Mouse (Mus musculus) megakaryocyte, embryonic 14.5 days (primary cell): ENCODE data around the gene Sf1. TPM values are rescaled to one million over a fixed set of nuclear protein-coding genes. Genes with fewer than 3 reads are reported as not detected.

ENCODE experiments used
- H3K27me3 ChIP-seq: replicated peaks from 2 replicates; pipeline ENCODE3; 2012; ENCODE audit warnings: inconsistent platforms
- H3K36me3 ChIP-seq: replicated peaks from 2 replicates; pipeline ENCODE3; 2012; ENCODE audit warnings: low read length, inconsistent platforms, mixed read lengths
- H3K4me1 ChIP-seq: 2 replicates; pipeline ENCODE4 v1.6.1; 2012; ENCODE audit warnings: inconsistent platforms
- H3K4me3 ChIP-seq: replicated peaks from 2 replicates; pipeline ENCODE3; 2012; ENCODE audit warnings: moderate library complexity, mild to moderate bottlenecking, inconsistent platforms
- H3K9me3 ChIP-seq: 2 replicates; pipeline ENCODE4 v1.6.1; 2012; ENCODE audit warnings: inconsistent platforms
- FLI1 ChIP-seq: IDR thresholded peaks from 2 replicates; pipeline ENCODE4 v1.6.1; 2012; ENCODE audit warnings: low read length, inconsistent platforms, mixed read lengths
- GATA1 ChIP-seq: IDR thresholded peaks from 3 replicates; pipeline ENCODE4 v1.6.1; 2012; ENCODE audit warnings: mixed read lengths, low read length, inconsistent platforms, borderline replicate concordance
- polyA plus RNA-seq: library from polyadenylated mRNA; stranded (reverse); fragments of >175 nt; gene quantifications from 2 replicates; pipeline ENCODE4 v1.2.3, GENCODE M21; 2012; ENCODE audit warnings: low replicate concordance; ENCODE audit not compliant: insufficient read depth

Sf1 gene
- polyA plus RNA-seq, 1 experiment, result 1,025 TPM

DNA sequence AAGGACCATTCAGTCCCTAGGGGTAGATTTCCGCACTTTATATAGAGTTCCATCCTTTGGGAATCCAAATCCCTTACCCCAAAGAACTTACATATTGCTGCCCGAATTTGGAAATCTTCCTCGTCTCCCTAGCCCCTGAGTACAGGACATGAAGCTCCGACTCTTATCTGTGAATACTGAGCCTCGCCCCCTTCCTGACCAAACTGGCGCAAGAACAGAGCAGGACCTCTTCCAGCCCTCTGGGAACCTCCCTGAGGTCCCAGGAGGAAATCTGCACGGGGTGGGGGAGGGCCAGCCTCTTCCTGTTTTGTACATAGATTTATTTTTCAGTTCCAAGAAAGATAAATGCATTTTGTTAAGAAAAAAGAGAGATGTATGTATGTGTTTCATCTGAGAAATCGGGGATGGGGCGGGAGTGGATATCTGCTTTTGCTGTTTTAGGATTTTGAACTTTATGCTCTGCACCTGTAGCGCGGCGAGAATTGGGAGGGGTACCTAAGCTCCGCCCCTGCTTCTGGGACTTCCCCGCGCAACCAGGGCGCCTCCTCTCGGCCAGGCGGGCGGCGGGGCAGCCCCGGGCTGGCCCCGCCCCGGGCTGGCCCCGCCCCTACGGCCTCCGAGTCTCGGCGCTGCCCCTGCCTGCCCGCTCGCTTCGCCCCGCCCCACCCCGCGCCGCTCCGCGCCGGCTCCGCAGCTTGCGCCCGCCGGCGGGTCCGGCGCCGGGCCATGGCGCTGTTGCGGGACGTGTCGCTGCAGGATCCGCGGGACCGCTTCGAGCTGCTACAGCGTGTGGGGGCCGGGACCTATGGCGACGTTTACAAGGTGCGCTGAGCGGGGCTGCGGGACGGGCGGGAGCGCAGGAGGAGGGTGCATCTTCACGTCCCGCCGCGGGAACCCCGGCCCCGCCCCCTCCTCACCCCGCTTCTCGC is 22.7 kb upstream of the Sf1 start, which contains the start of gene Map4k2:
Gene Map4k2 (plus strand): TSS at position 612 of the 929 bp plus-strand sequence.
- Histone ChIP-seq H3K4me3 (peak within 1 kb of the TSS; percentile 97), H3K36me3 (peaks cover 75% of the 10 kb centered on the region), H3K4me1 (peaks cover 87% of the 10 kb centered on the region), H3K27me3 (no peaks in the 10 kb centered on the region), H3K9me3 (no peaks in the 10 kb centered on the region)
- no peak for TF ChIP-seq FLI1
- TF ChIP-seq GATA1, result no peak

DNA sequence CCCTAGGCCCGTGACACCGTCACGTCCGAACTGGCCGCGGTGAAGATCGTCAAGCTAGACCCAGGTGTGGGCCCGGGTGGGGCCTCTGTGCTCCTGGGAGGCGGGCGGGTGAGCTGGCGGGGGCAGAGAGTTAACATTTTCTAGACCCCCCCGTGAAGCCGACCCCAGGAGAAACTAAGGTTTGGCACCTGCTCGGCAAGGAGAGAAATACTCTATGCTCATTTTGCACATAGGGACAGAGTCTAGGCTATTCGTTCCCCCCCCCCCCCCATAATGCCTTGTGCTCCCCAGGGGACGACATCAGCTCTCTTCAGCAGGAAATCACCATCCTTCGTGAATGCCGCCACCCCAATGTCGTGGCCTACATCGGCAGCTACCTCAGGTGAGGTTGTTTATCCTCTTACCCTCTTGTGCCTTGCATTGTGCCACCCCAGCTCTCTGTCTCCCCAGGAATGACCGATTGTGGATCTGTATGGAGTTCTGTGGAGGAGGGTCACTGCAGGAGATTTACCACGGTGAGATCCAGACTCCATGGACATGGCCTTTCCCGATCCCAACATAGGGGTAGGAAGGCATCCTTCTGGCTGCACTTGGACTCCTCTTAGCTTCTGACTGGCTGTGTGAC is 21.9 kb upstream of the Sf1 start:
- H3K4me1 ChIP-seq, result peaks cover 87% of the 10 kb centered on the region
- H3K36me3 ChIP-seq, result peaks cover 80% of the 10 kb centered on the region

DNA sequence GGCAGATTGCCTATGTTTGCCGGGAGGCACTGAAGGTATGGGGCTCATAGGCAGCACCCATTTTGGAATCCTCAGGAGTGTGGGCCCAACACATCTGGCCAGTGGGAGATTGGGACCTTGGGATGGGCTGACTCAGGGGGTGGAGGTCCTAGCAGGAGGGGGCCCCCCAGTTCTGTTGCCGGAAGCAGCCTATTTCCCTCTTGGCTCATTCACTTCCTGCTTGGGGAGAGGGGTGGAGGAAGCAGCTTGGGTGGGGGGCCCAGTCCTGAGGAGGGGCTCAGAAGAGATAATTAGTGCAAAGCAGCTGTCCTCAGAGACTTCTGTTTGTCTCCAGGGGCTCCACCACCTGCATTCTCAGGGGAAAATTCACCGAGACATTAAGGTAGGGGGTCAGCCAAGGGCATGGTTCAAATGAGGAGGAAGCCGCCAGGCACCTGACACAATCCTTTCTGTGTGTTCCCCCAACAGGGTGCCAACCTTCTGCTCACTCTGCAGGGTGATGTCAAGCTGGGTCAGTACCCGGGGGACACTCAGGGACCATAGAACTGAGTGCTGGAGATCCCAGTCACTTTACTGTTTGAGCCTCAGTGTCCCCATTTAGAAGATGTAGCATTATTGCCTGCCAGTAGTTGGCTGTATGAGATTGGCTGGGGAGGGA is 21.1 kb upstream of the Sf1 start:
- no peaks in the 10 kb centered on the region for H3K9me3 ChIP-seq
- TF ChIP-seq GATA1 (no peak), FLI1 (no peak)
- H3K36me3 ChIP-seq, result peaks cover 80% of the 10 kb centered on the region
- H3K4me3 ChIP-seq, result peak overlapping the region; percentile 97
- H3K4me1 ChIP-seq, result peaks cover 87% of the 10 kb centered on the region
- H3K27me3 ChIP-seq, result peaks cover 3% of the 10 kb centered on the region

More for the DNA sequence above, 21.9 kb upstream of the Sf1 start:
- TF ChIP-seq GATA1 (no peak), FLI1 (no peak)
- H3K9me3 ChIP-seq, result no peaks in the 10 kb centered on the region
- H3K4me3 ChIP-seq, result peak overlapping the region; percentile 97
- H3K27me3 ChIP-seq, result peaks cover under 1% of the 10 kb centered on the region

DNA sequence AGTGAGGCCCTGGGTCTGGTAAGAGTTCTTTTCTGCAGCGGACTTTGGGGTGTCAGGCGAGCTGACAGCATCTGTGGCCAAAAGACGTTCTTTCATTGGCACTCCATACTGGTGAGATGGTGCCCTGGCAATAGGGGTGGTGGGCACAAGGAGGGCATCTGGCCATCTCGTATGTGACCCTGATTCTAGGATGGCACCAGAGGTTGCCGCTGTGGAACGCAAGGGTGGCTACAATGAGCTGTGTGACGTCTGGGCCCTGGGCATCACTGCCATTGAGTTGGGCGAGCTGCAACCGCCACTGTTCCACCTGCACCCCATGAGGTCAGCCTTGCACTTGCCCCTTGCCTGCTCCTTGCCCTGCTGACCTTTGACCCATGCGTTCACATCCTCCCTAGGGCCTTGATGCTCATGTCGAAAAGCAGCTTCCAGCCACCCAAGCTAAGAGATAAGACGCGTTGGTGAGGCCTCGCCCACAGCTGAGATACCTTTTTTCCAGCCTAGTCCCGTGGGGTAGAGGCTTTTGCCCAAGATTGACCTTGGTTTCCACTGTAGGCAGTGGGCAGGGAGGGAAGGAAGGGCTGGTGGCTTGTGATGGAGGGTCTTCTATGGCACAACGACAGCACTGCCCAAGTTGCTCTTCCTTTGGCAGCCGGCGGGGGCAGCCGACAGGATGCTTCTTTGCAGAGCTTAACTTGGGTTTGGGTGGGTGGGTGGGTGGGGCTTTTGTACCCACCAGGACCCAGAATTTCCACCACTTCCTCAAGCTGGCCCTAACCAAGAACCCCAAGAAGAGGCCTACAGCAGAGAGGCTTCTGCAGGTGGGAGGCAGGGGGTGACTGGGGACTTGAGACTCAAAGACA is 20.2 kb upstream of the Sf1 start:
- peaks cover 88% of the 10 kb centered on the region for H3K4me1 ChIP-seq
- H3K4me3 ChIP-seq, result peak overlapping the region; percentile 62
- TF ChIP-seq FLI1, result no peak
- no peak for TF ChIP-seq GATA1
- no peaks in the 10 kb centered on the region for H3K9me3 ChIP-seq
- H3K36me3 ChIP-seq, result peaks cover 73% of the 10 kb centered on the region
- peaks cover 3% of the 10 kb centered on the region for H3K27me3 ChIP-seq

DNA sequence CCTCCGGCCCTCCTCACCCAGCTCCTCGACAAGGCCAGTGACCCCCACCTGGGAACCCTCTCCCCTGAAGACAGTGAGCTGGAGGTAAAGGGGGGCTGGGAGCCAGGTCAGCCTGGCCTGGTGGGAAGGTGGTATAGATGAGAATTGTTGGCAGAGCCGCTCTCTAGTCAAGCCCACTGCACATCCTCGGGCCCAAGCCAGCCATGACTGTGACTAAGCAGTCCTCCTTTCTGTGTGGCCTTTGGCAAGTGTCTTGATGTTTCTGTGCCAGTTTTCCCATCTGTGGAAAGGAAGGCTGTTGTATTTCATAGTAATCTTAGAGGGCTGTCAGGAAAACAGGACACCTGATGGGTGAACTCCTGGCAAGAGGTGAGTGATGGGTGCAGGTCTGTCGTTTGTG is 19.5 kb upstream of the Sf1 start:
- peaks cover 3% of the 10 kb centered on the region for H3K27me3 ChIP-seq
- no peak overlapping the region for H3K4me3 ChIP-seq
- no peak for TF ChIP-seq FLI1
- no peak for TF ChIP-seq GATA1
- H3K9me3 ChIP-seq, result no peaks in the 10 kb centered on the region
- peaks cover 66% of the 10 kb centered on the region for H3K36me3 ChIP-seq
- H3K4me1 ChIP-seq, result peaks cover 91% of the 10 kb centered on the region

DNA sequence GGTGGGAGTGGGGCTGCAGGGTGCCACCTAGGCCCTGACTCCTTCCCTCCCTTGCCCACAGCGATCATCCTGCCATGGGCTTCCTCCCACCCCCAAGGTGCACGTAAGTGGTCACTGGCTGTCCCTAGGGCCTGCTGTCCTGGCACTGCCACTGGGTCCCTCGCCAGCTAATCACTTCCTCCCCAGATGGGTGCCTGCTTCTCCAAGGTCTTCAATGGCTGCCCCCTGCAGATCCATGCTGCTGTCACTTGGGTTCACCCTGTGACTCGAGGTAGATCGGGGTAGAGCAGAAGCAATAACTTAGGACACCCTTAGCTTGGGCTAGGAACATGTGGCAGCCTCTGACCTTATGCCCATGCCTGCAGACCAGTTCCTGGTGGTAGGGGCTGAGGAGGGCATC is 17.5 kb upstream of the Sf1 start:
- Histone ChIP-seq H3K9me3 (no peaks in the 10 kb centered on the region), H3K36me3 (peaks cover 55% of the 10 kb centered on the region), H3K4me3 (peak overlapping the region; percentile 9), H3K4me1 (peaks cover 93% of the 10 kb centered on the region), H3K27me3 (peaks cover 3% of the 10 kb centered on the region)
- TF ChIP-seq FLI1 (no peak), GATA1 (no peak)

DNA sequence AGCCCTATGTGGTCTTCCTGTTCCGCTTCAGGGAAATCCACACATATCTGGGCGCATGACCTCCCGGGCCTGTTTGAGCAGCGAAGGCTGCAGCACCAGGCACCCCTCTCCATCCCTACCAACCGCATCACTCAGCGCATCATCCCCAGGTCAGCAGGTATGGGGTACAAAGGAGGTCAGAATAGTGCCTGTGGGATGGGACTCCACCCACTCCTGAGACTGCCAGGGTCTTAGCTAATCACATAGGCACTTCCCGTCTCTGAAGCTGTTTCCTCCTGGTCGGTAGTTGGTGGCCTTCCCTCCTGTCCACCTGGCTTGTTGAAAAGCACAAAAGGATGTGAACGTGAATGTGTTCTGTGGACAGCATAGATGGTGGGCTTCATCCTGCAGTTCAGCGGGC is 16.8 kb upstream of the Sf1 start:
- no peaks in the 10 kb centered on the region for H3K9me3 ChIP-seq
- TF ChIP-seq FLI1 (no peak), GATA1 (no peak)
- H3K27me3 ChIP-seq, result peaks cover 3% of the 10 kb centered on the region
- peaks cover 60% of the 10 kb centered on the region for H3K36me3 ChIP-seq
- H3K4me1 ChIP-seq, result peaks cover 94% of the 10 kb centered on the region
- no peak overlapping the region for H3K4me3 ChIP-seq

DNA sequence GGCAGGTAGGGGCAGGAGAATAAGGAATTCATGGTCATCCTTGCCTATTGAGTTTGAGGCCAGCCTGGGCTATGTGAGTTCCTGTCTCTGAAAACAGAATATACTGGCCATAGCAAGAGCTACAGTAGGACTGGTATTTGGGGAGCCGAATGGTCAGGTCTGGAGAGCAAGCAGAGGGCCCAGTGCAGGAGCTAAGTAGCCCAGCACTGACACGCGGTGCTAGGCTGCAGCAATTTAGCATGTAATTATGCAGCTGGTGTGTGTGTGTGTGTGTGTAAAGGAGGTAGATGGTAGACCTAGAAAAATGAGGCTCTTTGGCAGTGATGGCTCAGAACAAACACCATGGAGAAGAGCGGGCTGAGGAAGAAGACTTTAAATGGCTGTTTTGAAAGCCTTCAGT is 15.9 kb upstream of the Sf1 start:
- peaks cover 66% of the 10 kb centered on the region for H3K36me3 ChIP-seq
- H3K9me3 ChIP-seq, result no peaks in the 10 kb centered on the region
- no peak for TF ChIP-seq FLI1
- no peak for TF ChIP-seq GATA1
- H3K4me3 ChIP-seq, result no peak overlapping the region
- H3K27me3 ChIP-seq, result peaks cover 3% of the 10 kb centered on the region
- H3K4me1 ChIP-seq, result peaks cover 93% of the 10 kb centered on the region

DNA sequence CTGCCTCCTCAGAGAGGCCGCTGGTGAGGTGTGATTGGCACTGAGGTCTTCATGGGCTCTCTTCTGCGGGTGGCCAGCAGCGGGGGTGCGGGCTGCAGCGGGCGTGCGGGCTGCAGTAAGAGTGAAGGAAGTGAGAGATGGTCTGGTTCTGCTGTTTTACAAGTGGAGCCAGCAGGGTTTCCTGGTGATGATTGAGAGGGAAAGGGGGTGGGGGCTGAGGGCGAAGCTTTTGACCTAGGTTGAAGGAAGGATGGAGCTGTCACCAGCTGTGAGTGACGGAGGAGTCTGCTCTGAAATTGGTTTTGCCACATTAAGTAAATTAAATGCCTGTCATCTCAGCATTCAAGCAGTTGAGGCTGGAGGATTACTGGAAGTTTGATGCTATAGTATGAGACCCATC is 14.8 kb upstream of the Sf1 start:
- Histone ChIP-seq H3K4me3 (peak overlapping the region; percentile 84), H3K27me3 (peaks cover 3% of the 10 kb centered on the region), H3K36me3 (peaks cover 68% of the 10 kb centered on the region)

More for the DNA sequence above, 14.8 kb upstream of the Sf1 start:
- TF ChIP-seq FLI1 (no peak), GATA1 (no peak)
- Histone ChIP-seq H3K4me1 (peaks cover 93% of the 10 kb centered on the region), H3K9me3 (no peaks in the 10 kb centered on the region)
